In the genomic region with DNA sequence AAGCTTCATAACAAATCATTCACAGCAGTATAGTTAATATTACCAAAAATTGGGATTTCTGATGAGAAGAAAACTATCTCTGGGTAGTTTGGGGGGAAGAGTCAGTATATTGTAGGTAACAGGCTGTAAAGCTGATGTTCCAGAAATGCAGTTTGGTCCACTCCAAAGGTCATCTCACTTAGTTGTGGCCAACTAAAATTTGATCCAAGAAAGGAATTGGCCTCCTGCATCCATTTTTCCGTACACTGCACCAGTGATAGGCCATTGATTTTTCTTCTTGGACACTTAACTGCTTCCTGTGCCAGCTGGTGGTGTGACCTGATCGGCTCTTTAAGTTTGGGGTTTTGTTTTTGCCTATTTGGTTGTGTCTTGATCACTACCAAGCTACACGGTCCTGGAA, we compare ENCODE assay signal across 1 mouse cellular context.
TF ChIP-seq lines count a peak whose summit lies in the region.

No protein-coding gene starts in this region.

TF ChIP-seq in MEL, 35 proteins besides CTCF, POLR2A, EP300 and RAD21:
- TF ChIP-seq E2F4 (IDR thresholded peaks at IDR 0.05; ENCODE audit: borderline replicate concordance, low read depth, low read length) = no peak
- no peak for TF ChIP-seq MAX (IDR thresholded peaks at IDR 0.05; ENCODE audit: low read length)
- TF ChIP-seq MYB (IDR thresholded peaks at IDR 0.05; ENCODE audit: low read depth, low read length) = no peak
- no peak for TF ChIP-seq ZNF384 (IDR thresholded peaks at IDR 0.05; ENCODE audit: low read depth, low read length)
- no peak for TF ChIP-seq NRF1 (IDR thresholded peaks at IDR 0.05; ENCODE audit: insufficient read depth, low read depth, low read length, poor library complexity, severe bottlenecking)
- TF ChIP-seq MEF2A (IDR thresholded peaks at IDR 0.05; ENCODE audit: extremely low read depth, insufficient replicate concordance, low read depth, low read length, poor library complexity, severe bottlenecking) = no peak
- no peak for TF ChIP-seq MAFK (IDR thresholded peaks at IDR 0.05; ENCODE audit: borderline replicate concordance, low read depth, low read length)
- TF ChIP-seq ZMIZ1 (IDR thresholded peaks at IDR 0.05; ENCODE audit: low read depth, low read length) = no peak
- TF ChIP-seq CHD1 (IDR thresholded peaks at IDR 0.05; ENCODE audit: low read depth, low read length) = no peak
- TF ChIP-seq USF1 (IDR thresholded peaks at IDR 0.05; ENCODE audit: low read depth, low read length) = no peak
- no peak for TF ChIP-seq USF2 (IDR thresholded peaks at IDR 0.05; ENCODE audit: borderline replicate concordance in 1 of 2, insufficient read depth in 1 of 2, low read depth in 1 of 2, low read length in 2 of 2)
- no peak for TF ChIP-seq JUND (IDR thresholded peaks at IDR 0.05; ENCODE audit: low read depth, low read length)
- no peak for TF ChIP-seq MXI1 (IDR thresholded peaks at IDR 0.05; ENCODE audit: low read depth, low read length)
- TF ChIP-seq SMC3 (IDR thresholded peaks at IDR 0.05; ENCODE audit: low read depth, low read length) = no peak
- TF ChIP-seq ZKSCAN1 (IDR thresholded peaks at IDR 0.05; ENCODE audit: low read depth, low read length) = no peak
- no peak for TF ChIP-seq GABPA (IDR thresholded peaks at IDR 0.05; ENCODE audit: low read depth, low read length)
